Mouse (Mus musculus) gastrocnemius, adult 2 months (tissue): ENCODE measurements around the gene Tpcn1. TPM values are rescaled to one million over a fixed set of nuclear protein-coding genes. Genes with fewer than 3 reads are reported as not detected.

Experiments used
- DNase-seq: peaks from one replicate; pipeline ENCODE4 v3.0.0; 2022
- H3K27ac ChIP-seq: fragments of 200-600 bp; 2 replicates; pipeline ENCODE4 v1.8.1; 2022; ENCODE audit warnings: mild to moderate bottlenecking
- H3K4me3 ChIP-seq: fragments of 200-600 bp; 2 replicates; pipeline ENCODE4 v1.8.1; 2022; ENCODE audit warnings: mild to moderate bottlenecking, moderate library complexity
- CTCF ChIP-seq: fragments of 200-600 bp; IDR thresholded peaks from 2 replicates; pipeline ENCODE4 v1.8.1; 2022; ENCODE audit warnings: antibody characterized with exemption, mild to moderate bottlenecking, moderate library complexity
- intact Hi-C: fragments of 180-260 bp; cut with DNase I; formaldehyde crosslinking; loops from one replicate; pipeline ENCODE4 v1.15.1; 2025
- total RNA-seq, 2 experiments: library from RNA; stranded (reverse); gene quantifications; 2 replicates each; pipeline ENCODE4 v1.2.3; 2021

Tpcn1 gene
- total RNA-seq, 2 experiments from 2014 or later: 42.7 to 44.8 TPM

- H3K4me3 ChIP-seq: peak overlapping the region; percentile 32
- intact Hi-C loops: no loop called here
- peak; percentile 51 for DNase-seq
- H3K27ac ChIP-seq: peak overlapping the region; percentile 86
- TF ChIP-seq CTCF: no peak
Observed at GRCm38 (mm10) chr5:120571056-120571740, 17.3 kb downstream of the Tpcn1 start.

GRCm38 (mm10) chr5:120570289-120570897 is 18.1 kb downstream of the Tpcn1 start:
- Histone ChIP-seq H3K4me3 (no peak overlapping the region), H3K27ac (peak overlapping the region; percentile 86)
- DNase-seq: no peak
- intact Hi-C loops: no loop called here
- no peak for TF ChIP-seq CTCF

GRCm38 (mm10) chr5:120569791-120570190 is 18.7 kb downstream of the Tpcn1 start:
- intact Hi-C loops: no loop called here
- TF ChIP-seq CTCF: no peak
- peak overlapping the region; percentile 86 for H3K27ac ChIP-seq
- no peak for DNase-seq
- no peak overlapping the region for H3K4me3 ChIP-seq

- H3K27ac ChIP-seq: peak overlapping the region; percentile 86
- TF ChIP-seq CTCF: no peak
- peak; percentile 13 for DNase-seq
- intact Hi-C loops: no loop called here
- no peak overlapping the region for H3K4me3 ChIP-seq
Observed at GRCm38 (mm10) chr5:120568964-120569363, 19.5 kb downstream of the Tpcn1 start.

- no peak for TF ChIP-seq CTCF
- intact Hi-C loops: no loop called here
- H3K27ac ChIP-seq: peak overlapping the region; percentile 86
- H3K4me3 ChIP-seq: peak overlapping the region; percentile 33
- DNase-seq: peak; percentile 61
Observed at GRCm38 (mm10) chr5:120568336-120568768, 20.1 kb downstream of the Tpcn1 start.

- TF ChIP-seq CTCF: no peak
- peak overlapping the region; percentile 33 for H3K4me3 ChIP-seq
- peak overlapping the region; percentile 86 for H3K27ac ChIP-seq
- intact Hi-C loops: no loop called here
- peak; percentile 49 for DNase-seq
Observed at GRCm38 (mm10) chr5:120567761-120568211, 20.7 kb downstream of the Tpcn1 start.

GRCm38 (mm10) chr5:120567253-120567701 is 21.2 kb downstream of the Tpcn1 start:
- TF ChIP-seq CTCF: no peak
- intact Hi-C loops: no loop called here
- Histone ChIP-seq H3K4me3 (peak overlapping the region; percentile 33), H3K27ac (peak overlapping the region; percentile 86)
- peak; percentile 88 for DNase-seq

- H3K27ac ChIP-seq: peak overlapping the region; percentile 86
- no peak for TF ChIP-seq CTCF
- H3K4me3 ChIP-seq: peak overlapping the region; percentile 33; the same call in 1 of the 2 replicates
- intact Hi-C loops: no loop called here
- no peak for DNase-seq
Observed at GRCm38 (mm10) chr5:120566681-120567252, 21.7 kb downstream of the Tpcn1 start.

GRCm38 (mm10) chr5:120566101-120566500 is 22.4 kb downstream of the Tpcn1 start:
- no peak for DNase-seq
- intact Hi-C loops: no loop called here
- peak overlapping the region; percentile 86 for H3K27ac ChIP-seq

GRCm38 (mm10) chr5:120565171-120565905 is 23.1 kb downstream of the Tpcn1 start:
- intact Hi-C loops: no loop called here
- no peak for DNase-seq
- Histone ChIP-seq H3K4me3 (no peak overlapping the region), H3K27ac (peak overlapping the region; percentile 86)
- TF ChIP-seq CTCF: no peak

More at GRCm38 (mm10) chr5:120566101-120566500, 22.4 kb downstream of the Tpcn1 start:
- TF ChIP-seq CTCF: no peak
- no peak overlapping the region; the same call in 1 of the 2 replicates for H3K4me3 ChIP-seq

- no peak for DNase-seq
- intact Hi-C loops: loop anchor here (2.0 kb wide), 1 partner anchor 25 kb away; the partner anchor contains the start of genes Iqcd and Tpcn1
- Histone ChIP-seq H3K4me3 (no peak overlapping the region), H3K27ac (peak overlapping the region; percentile 89)
- no peak for TF ChIP-seq CTCF
Observed at GRCm38 (mm10) chr5:120563914-120564311, 24.6 kb downstream of the Tpcn1 start.
